Mouse (Mus musculus) yolk sac, embryonic 10.5 days (tissue): ENCODE results near the gene Col12a1.
"Not testable (repeated sequence)": the region's sequence is repeated elsewhere in the genome, so short reads cannot be mapped to it uniquely, and the experiment has no call there.

Source experiments
- DNase-seq: peaks from one replicate; pipeline ENCODE4 v3.0.0-alpha.2; 2017; ENCODE audit warnings: low spot score

Col12a1 gene

GRCm38 (mm10) chr9:79689771-79690535, 28.7 kb downstream of the Col12a1 start:
- DNase-seq: no peak

- no peak for DNase-seq
Measured at GRCm38 (mm10) chr9:79689342-79689741, 29.3 kb downstream of the Col12a1 start.

GRCm38 (mm10) chr9:79687227-79687626, 31.4 kb downstream of the Col12a1 start:
- DNase-seq: no peak

- no peak for DNase-seq
Measured at GRCm38 (mm10) chr9:79686049-79686448, 32.6 kb downstream of the Col12a1 start.

- DNase-seq: peak; percentile 7
Measured at GRCm38 (mm10) chr9:79680453-79681240, 38.0 kb downstream of the Col12a1 start.

- DNase-seq: not testable (repeated sequence)
Measured at GRCm38 (mm10) chr9:79668806-79669205, 49.8 kb downstream of the Col12a1 start.

GRCm38 (mm10) chr9:79653327-79654150, 65.1 kb downstream of the Col12a1 start:
- DNase-seq: no peak

GRCm38 (mm10) chr9:79648587-79648986, 70.0 kb downstream of the Col12a1 start:
- DNase-seq: no peak

GRCm38 (mm10) chr9:79645757-79646156, 72.9 kb downstream of the Col12a1 start:
- no peak for DNase-seq

- DNase-seq: no peak
Measured at GRCm38 (mm10) chr9:79639430-79640090, 79.1 kb downstream of the Col12a1 start.

GRCm38 (mm10) chr9:79637879-79638278, 80.8 kb downstream of the Col12a1 start:
- no peak for DNase-seq

- DNase-seq: no peak
Measured at GRCm38 (mm10) chr9:79634076-79634475, 84.6 kb downstream of the Col12a1 start.

GRCm38 (mm10) chr9:79631186-79631585, 87.4 kb downstream of the Col12a1 start:
- DNase-seq: no peak

- no peak for DNase-seq
Measured at GRCm38 (mm10) chr9:79618839-79619597, 99.6 kb downstream of the Col12a1 start.

- DNase-seq: peak; percentile 66
Measured at GRCm38 (mm10) chr9:79617336-79617735, 101.3 kb downstream of the Col12a1 start.

GRCm38 (mm10) chr9:79616040-79616439, 102.6 kb downstream of the Col12a1 start:
- no peak for DNase-seq

GRCm38 (mm10) chr9:79610286-79610685, 108.3 kb downstream of the Col12a1 start:
- peak; percentile 21 for DNase-seq

- no peak for DNase-seq
Measured at GRCm38 (mm10) chr9:79609661-79610060, 109.0 kb downstream of the Col12a1 start.

- DNase-seq: no peak
Measured at GRCm38 (mm10) chr9:79608795-79609194, 109.8 kb downstream of the Col12a1 start.

GRCm38 (mm10) chr9:79608062-79608531, 110.5 kb downstream of the Col12a1 start:
- peak; percentile 31 for DNase-seq

GRCm38 (mm10) chr9:79606122-79606521, 112.5 kb downstream of the Col12a1 start:
- no peak for DNase-seq
